ENCODE assay signal across 12 mouse cellular contexts in genomic region chr13:110054538-110054937, GRCm38 (mm10).
"Had no signal": no experiment of that assay in that cellular context is flagged by ENCODE, and none has a peak within 500 bp of the region (broad histone marks: within the 10 kb centered on the region; RNA-seq: fewer than 3 reads in every experiment).

No protein-coding gene starts in this region.

- H3K27me3 ChIP-seq: limb, embryonic 15.5 days; liver, embryonic 12.5 days; midbrain, embryonic 13.5 days; neural tube, embryonic 13.5 days had no signal

- ATAC-seq: liver, embryonic 12.5 days; midbrain, embryonic 13.5 days had no signal

- H3K9me3 ChIP-seq: limb, embryonic 15.5 days; liver, embryonic 12.5 days; midbrain, embryonic 13.5 days; neural tube, embryonic 13.5 days had no signal

- H3K36me3 ChIP-seq: limb, embryonic 15.5 days; liver, embryonic 12.5 days had no signal

- H3K27ac ChIP-seq: left cerebral cortex, adult 2 months; limb, embryonic 15.5 days; liver, embryonic 12.5 days; macrophage; midbrain, embryonic 13.5 days; neural tube, embryonic 13.5 days; stomach, postnatal 0 days had no signal

- H3K4me1 ChIP-seq: limb, embryonic 15.5 days; liver, embryonic 12.5 days; midbrain, embryonic 13.5 days had no signal

- H3K9ac ChIP-seq: limb, embryonic 15.5 days; liver, embryonic 12.5 days; lung, embryonic 14.5 days; midbrain, embryonic 13.5 days; neural tube, embryonic 13.5 days had no signal

- H3K4me3 ChIP-seq: left cerebral cortex, adult 2 months; limb, embryonic 15.5 days; liver, embryonic 12.5 days; midbrain, embryonic 13.5 days; neural tube, embryonic 13.5 days had no signal

- H3K4me2 ChIP-seq: limb, embryonic 15.5 days; liver, embryonic 12.5 days; lung, embryonic 14.5 days; midbrain, embryonic 13.5 days; neural tube, embryonic 13.5 days had no signal

- DNase-seq: kidney, adult 18-20 months; kidney, postnatal 10 days; lung, embryonic 14.5 days; lung, postnatal 10 days; thymus, postnatal 4 days had no signal
